13 mouse cellular contexts compared by ENCODE assay signal in genomic region chr7:137002431-137002830, GRCm38 (mm10).
"Had no signal": no experiment of that assay in that cellular context is flagged by ENCODE, and none has a peak within 500 bp of the region (broad histone marks: within the 10 kb centered on the region; RNA-seq: fewer than 3 reads in every experiment).

No protein-coding gene starts in this region.

- H3K4me2 ChIP-seq: liver, embryonic 11.5 days; liver, embryonic 15.5 days; midbrain, embryonic 11.5 days had no signal

- H3K9ac ChIP-seq: liver, embryonic 15.5 days had no signal

- ATAC-seq: intestine, postnatal 0 days had no signal

- H3K9me3 ChIP-seq: limb, embryonic 10.5 days; liver, embryonic 15.5 days had no signal

- H3K4me1 ChIP-seq: liver, embryonic 15.5 days; megakaryocyte, embryonic 14.5 days had no signal

- H3K36me3 ChIP-seq: limb, embryonic 10.5 days; liver, embryonic 15.5 days had no signal

- DNase-seq: kidney, adult 8-10 months; lung, adult 2 months; right cerebral cortex, adult 18-20 months; thymus, postnatal 14 days had no signal

- H3K27ac ChIP-seq: left cerebral cortex, adult 2 months; limb, embryonic 10.5 days; liver, embryonic 15.5 days; macrophage; stomach, postnatal 0 days had no signal

- H3K27me3 ChIP-seq: liver, embryonic 15.5 days; megakaryocyte, embryonic 14.5 days had no signal

- H3K4me3 ChIP-seq: left cerebral cortex, adult 2 months; limb, embryonic 10.5 days; liver, embryonic 15.5 days; megakaryocyte, embryonic 14.5 days had no signal
